Mouse (Mus musculus): ENCODE results near the gene Ttc4. TPM values are rescaled to one million over a fixed set of nuclear protein-coding genes. Genes with fewer than 3 reads are reported as not detected.

The Ttc4 gene
- polyA plus RNA-seq (2017; shearing (Covaris generic)), result 35.7 TPM

GRCm38 (mm10) chr4:106678442-106679118 is at the start of gene Ttc4:
Gene Ttc4, minus strand, starts transcription at chr4:106678944.

GRCm38 (mm10) chr4:106650833-106651527 is 27.8 kb downstream of the Ttc4 start, which contains the start of gene Pars2:
Gene Pars2, plus strand, starts transcription at chr4:106651069.

GRCm38 (mm10) chr4:106622030-106622493 is 56.7 kb downstream of the Ttc4 start, which contains the start of gene Ttc22:
Gene Ttc22, plus strand, starts transcription at chr4:106622432.

GRCm38 (mm10) chr4:106617056-106617455 is 61.7 kb downstream of the Ttc4 start, which contains the start of gene Lexm:
Gene Lexm, minus strand, starts transcription at chr4:106617241.

Other genes with a start within 250 kb of the Ttc4 start
- gene Pcsk9, start 214.6 kb downstream of the Ttc4 start, polyA plus RNA-seq (2017; shearing (Covaris generic)), result not detected
- not detected for gene Bsnd, start 186.7 kb downstream of the Ttc4 start, polyA plus RNA-seq (2017; shearing (Covaris generic))
- gene Dhcr24, start 117.9 kb downstream of the Ttc4 start, polyA plus RNA-seq (2017; shearing (Covaris generic)), result 0.71 TPM
- gene Lexm, start 61.7 kb downstream of the Ttc4 start, polyA plus RNA-seq (2017; shearing (Covaris generic)), result not detected
- 0.41 TPM for gene Ttc22, start 56.5 kb downstream of the Ttc4 start, polyA plus RNA-seq (2017; shearing (Covaris generic))
- 3.0 TPM for gene Pars2, start 27.9 kb downstream of the Ttc4 start, polyA plus RNA-seq (2017; shearing (Covaris generic))
- not detected for gene Mroh7, start 52.0 kb upstream of the Ttc4 start, polyA plus RNA-seq (2017; shearing (Covaris generic))
- gene Fam151a, start 54.9 kb upstream of the Ttc4 start, polyA plus RNA-seq (2017; shearing (Covaris generic)), result not detected
- 6.0 TPM for gene Acot11, start 126.1 kb upstream of the Ttc4 start, polyA plus RNA-seq (2017; shearing (Covaris generic))
- 41.2 TPM for gene Ssbp3, start 231.8 kb upstream of the Ttc4 start, polyA plus RNA-seq (2017; shearing (Covaris generic))